Mouse (Mus musculus) thymus, adult 2 months (tissue): Measurements from ENCODE around the gene Ung. TPM values are rescaled to one million over a fixed set of nuclear protein-coding genes. Genes with fewer than 3 reads are reported as not detected.
A peak's percentile ranks its signal among the peaks of the same experiment; 100 is the strongest.

Source experiments
- DNase-seq: peaks from one replicate; pipeline ENCODE4 v3.0.0; 2021
- H3K27ac ChIP-seq: fragments of 200-500 bp; 2 replicates; pipeline ENCODE4 v1.5.1; 2012; ENCODE audit warnings: low read length, control low read depth; ENCODE audit not compliant: control insufficient read depth, insufficient read depth
- H3K27me3 ChIP-seq: fragments of 200-500 bp; 2 replicates; pipeline ENCODE4 v1.6.1; 2012; ENCODE audit warnings: mild to moderate bottlenecking, low read length, moderate library complexity, mixed read lengths; ENCODE audit not compliant: control insufficient read depth, insufficient read depth
- H3K36me3 ChIP-seq: fragments of 200-500 bp; 2 replicates; pipeline ENCODE4 v1.6.1; 2012; ENCODE audit warnings: mild to moderate bottlenecking, low read length, moderate library complexity; ENCODE audit not compliant: control insufficient read depth, insufficient read depth
- H3K4me1 ChIP-seq: fragments of 200-500 bp; replicated peaks from 2 replicates; pipeline ENCODE4 v1.6.1; 2012; ENCODE audit warnings: low read length; ENCODE audit not compliant: control insufficient read depth, insufficient read depth
- H3K4me3 ChIP-seq: fragments of 200-500 bp; 2 replicates; pipeline ENCODE4 v1.5.1; 2012; ENCODE audit warnings: mild to moderate bottlenecking, low read length, control low read depth, moderate library complexity; ENCODE audit not compliant: control insufficient read depth, insufficient read depth
- CTCF ChIP-seq: fragments of 200-500 bp; IDR thresholded peaks from 2 replicates; pipeline ENCODE4 v1.5.1; 2012; ENCODE audit warnings: mild to moderate bottlenecking, control low read depth, low read length, moderate library complexity, borderline replicate concordance; ENCODE audit not compliant: control insufficient read depth, poor library complexity, insufficient read depth; ENCODE audit errors: extremely low read depth
- POLR2A ChIP-seq: fragments of 200-500 bp; IDR thresholded peaks from 2 replicates; pipeline ENCODE4 v1.6.1; 2012; ENCODE audit warnings: mild to moderate bottlenecking, low read length, control low read depth, moderate library complexity; ENCODE audit not compliant: control insufficient read depth, poor library complexity, insufficient read depth; ENCODE audit errors: extremely low read depth
- WGBS: fragments of 180-500 bp; shearing (Covaris S2); methylation state at CpG from one replicate; pipeline ENCODE4 v1.1.7; 2018; 5-methylcytosine and 5-hydroxymethylcytosine counted together
- polyA plus RNA-seq: library from polyadenylated mRNA; depleted of rRNA; stranded (reverse); fragments of >200 nt; gene quantifications from 2 replicates; pipeline ENCODE4 v1.2.3, GENCODE M21; 2012

The Ung gene
- polyA plus RNA-seq, 1 experiment, result 21.7 TPM

DNA sequence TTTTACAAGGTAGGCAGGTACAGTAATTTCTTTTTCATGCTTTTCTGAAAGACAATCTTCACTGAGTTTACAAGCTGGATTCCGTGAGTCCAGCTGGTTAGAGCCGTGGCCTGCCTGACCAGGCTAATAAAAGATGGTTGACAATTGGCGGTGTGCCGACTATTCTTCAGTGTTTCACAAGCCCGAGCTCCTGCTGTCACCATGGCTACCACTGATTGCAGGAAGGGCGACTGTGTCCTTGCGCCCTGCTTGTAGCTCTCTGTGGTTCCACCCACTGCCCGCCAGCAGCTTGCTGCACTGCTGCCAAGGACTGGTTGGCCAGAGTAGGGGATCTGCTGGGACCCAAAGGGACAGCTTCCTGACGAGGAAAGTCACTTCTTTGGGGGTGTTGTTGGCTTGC lies 9.0 kb downstream of the Ung start:
- no peak overlapping the region for H3K4me3 ChIP-seq
- no peak overlapping the region for H3K27ac ChIP-seq
- H3K4me1 ChIP-seq, result peaks cover 7% of the 10 kb centered on the region; the same call in 1 of the 2 replicates
- DNase-seq, result no peak
- 89% methylated on average over 9 of the region's 9 CpGs for WGBS
- H3K36me3 ChIP-seq, result no peaks in the 10 kb centered on the region
- no peaks in the 10 kb centered on the region for H3K27me3 ChIP-seq
- TF ChIP-seq CTCF (no peak), POLR2A (no peak)

DNA sequence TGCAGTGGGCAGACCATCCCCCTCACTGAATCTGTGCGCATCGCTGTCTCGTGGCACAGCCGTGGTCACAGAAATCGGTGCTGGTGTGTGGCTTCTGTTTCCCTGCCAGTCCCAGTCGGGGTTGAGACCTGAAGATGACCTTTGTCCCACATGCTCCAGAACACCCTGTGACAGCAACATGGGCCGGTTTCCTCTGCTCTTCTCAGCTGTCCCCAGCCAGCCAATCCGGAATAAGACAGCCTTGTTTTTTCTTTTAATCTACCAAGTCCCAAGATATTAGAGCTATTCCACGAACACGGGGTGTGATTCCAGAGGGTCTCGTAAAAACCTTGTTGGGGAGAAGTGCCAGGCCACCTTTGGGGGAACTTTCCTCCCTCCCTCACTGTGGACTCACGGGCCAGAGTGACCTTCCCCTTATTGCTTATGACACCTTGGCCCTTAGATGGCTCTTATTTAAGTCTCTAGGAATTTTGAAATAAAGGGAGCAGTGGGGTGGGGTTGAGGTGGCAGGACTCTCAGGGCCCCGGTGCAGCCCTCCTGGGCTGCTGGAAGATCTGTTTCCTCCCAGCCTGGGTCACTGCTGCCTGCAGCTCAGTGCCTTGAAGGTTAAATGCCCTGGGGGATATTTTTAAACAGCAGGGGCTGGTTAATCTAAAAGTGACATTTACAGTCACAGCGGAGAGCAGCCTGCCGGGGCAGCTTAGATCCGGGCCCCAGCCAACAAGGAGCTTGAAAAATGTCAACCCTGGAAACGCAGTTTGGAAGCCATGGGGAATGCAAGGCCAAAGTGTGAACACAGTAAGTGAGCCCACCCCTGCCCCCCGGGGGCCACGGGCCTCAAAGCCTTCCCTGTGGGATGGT lies 16.1 kb downstream of the Ung start, which contains the start of gene Acacb:
Acacb (plus strand) TSS at position 508 of the 861 bp plus-strand sequence.
- TF ChIP-seq CTCF (no peak), POLR2A (no peak)
- Histone ChIP-seq H3K27me3 (no peaks in the 10 kb centered on the region), H3K4me3 (no peak within 1 kb of the TSS)

GRCm38 (mm10) chr5:114147043-114147972 lies 17.1 kb downstream of the Ung start:
- no peak for DNase-seq
- no peak overlapping the region for H3K4me3 ChIP-seq
- H3K4me1 ChIP-seq, result no peaks in the 10 kb centered on the region
- TF ChIP-seq CTCF, result no peak
- TF ChIP-seq POLR2A, result no peak
- WGBS, result 93% methylated on average over 14 of the region's 14 CpGs
- H3K36me3 ChIP-seq, result no peaks in the 10 kb centered on the region
- no peak overlapping the region for H3K27ac ChIP-seq
- no peaks in the 10 kb centered on the region for H3K27me3 ChIP-seq

More for the DNA sequence above, 16.1 kb downstream of the Ung start, which contains the start of gene Acacb:
- 55% methylated on average over 19 of the region's 19 CpGs for WGBS
- no peak for DNase-seq
- no peak within 1 kb of the TSS for H3K27ac ChIP-seq
- no peaks in the 10 kb centered on the region for H3K4me1 ChIP-seq
- H3K36me3 ChIP-seq, result no peaks in the 10 kb centered on the region

DNA sequence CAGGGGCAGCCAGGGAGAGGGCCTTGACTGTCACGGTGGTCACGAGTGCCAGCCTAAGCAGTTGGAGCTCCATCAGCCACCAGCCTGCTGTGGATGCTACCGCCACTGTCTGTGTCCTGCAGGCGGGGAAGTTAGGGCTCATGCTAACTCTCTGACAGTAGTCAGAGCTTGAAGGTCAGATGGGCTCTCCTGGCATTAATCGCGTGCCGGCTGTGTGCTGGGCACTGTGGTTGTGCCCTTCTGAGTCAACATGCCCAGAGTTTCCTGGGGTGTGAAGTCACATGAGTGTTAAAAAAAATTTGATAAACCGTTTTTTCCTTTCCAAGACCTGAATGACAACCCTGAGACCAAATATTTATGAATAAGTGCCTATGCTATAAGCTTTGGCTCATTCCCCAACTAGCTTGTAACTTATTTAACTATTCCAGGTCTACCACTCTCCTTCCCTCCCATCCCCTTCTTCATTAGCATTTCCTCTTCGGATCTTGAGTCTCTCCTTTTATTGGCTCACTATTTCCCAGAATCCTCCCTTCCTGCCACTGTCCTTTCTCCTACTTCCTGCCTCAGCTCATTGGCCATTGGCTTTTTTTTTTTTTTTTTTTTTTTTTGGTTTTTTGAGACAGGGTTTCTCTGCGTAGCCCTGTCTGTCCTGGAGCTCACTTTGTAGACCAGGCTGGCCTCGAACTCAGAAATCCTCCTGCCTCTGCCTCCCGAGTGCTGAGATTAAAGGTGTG lies 22.3 kb downstream of the Ung start:
- Histone ChIP-seq H3K4me3 (no peak overlapping the region), H3K27ac (no peak overlapping the region), H3K4me1 (no peaks in the 10 kb centered on the region), H3K27me3 (no peaks in the 10 kb centered on the region), H3K36me3 (no peaks in the 10 kb centered on the region)
- DNase-seq, result no peak
- 79% methylated on average over 12 of the region's 12 CpGs for WGBS
- no peak for TF ChIP-seq CTCF
- TF ChIP-seq POLR2A, result no peak

DNA sequence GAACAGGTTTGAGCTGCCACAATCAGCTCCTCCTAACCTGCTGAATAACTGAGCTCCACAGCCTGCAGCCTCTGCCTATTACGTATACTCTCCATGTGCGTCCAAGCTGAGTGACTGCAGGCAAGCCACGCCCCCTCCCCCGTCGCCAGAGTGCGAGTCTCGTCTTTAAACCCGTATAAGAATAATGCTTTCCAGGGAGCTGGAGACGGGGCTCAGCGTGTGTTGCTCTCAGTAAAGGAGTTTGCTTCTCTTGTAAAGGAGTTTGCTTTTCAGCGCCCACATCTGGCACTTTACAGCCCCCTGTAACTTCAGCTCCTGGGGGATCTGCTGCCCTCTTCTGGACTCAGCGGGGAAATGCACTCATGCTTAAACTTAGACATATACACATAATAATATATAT lies 23.3 kb downstream of the Ung start:
- H3K4me1 ChIP-seq, result no peaks in the 10 kb centered on the region
- no peaks in the 10 kb centered on the region for H3K36me3 ChIP-seq
- TF ChIP-seq CTCF (no peak), POLR2A (0 out of 2 replicates have a peak, but pooled peaks have one; percentile 9)
- peak; percentile 7 for DNase-seq
- 46% methylated on average over 12 of the region's 12 CpGs for WGBS
- H3K27ac ChIP-seq, result no peak overlapping the region
- no peaks in the 10 kb centered on the region for H3K27me3 ChIP-seq
- H3K4me3 ChIP-seq, result no peak overlapping the region
